Mouse (Mus musculus): ENCODE measurements at regions not wholly inside any gene's neighbourhood (a gene's known extent, or its start where the extent isn't known, plus 50 kb on each side); places are given as distances from the start of the nearest gene placed in this dataset.
A peak's percentile ranks its signal among the peaks of the same experiment; 100 is the strongest.

- no peak for DNase-seq
Observed at GRCm38 (mm10) chr1:73418196-73418595, 402.5 kb upstream of the Tnp1 start.

GRCm38 (mm10) chr1:73411452-73411851 is 395.7 kb upstream of the Tnp1 start:
- no peak for DNase-seq

GRCm38 (mm10) chr1:73399178-73399577 is 383.5 kb upstream of the Tnp1 start:
- DNase-seq, result no peak

GRCm38 (mm10) chr1:73395034-73395433 is 379.3 kb upstream of the Tnp1 start:
- no peak for DNase-seq

- no peak for DNase-seq
Observed at GRCm38 (mm10) chr1:73394466-73394865, 378.8 kb upstream of the Tnp1 start.

GRCm38 (mm10) chr1:73392077-73392476 is 376.4 kb upstream of the Tnp1 start:
- no peak for DNase-seq

GRCm38 (mm10) chr1:73389976-73390375 is 374.3 kb upstream of the Tnp1 start:
- DNase-seq, result no peak

- DNase-seq, result no peak
Observed at GRCm38 (mm10) chr1:73389174-73389573, 373.5 kb upstream of the Tnp1 start.

GRCm38 (mm10) chr1:73381578-73381977 is 365.9 kb upstream of the Tnp1 start:
- DNase-seq, result no peak

- DNase-seq, result no peak
Observed at GRCm38 (mm10) chr1:73374531-73375375, 359.0 kb upstream of the Tnp1 start.

GRCm38 (mm10) chr1:73368222-73368621 is 352.5 kb upstream of the Tnp1 start:
- no peak for DNase-seq

GRCm38 (mm10) chr1:73365842-73366241 is 350.1 kb upstream of the Tnp1 start:
- DNase-seq, result no peak

GRCm38 (mm10) chr1:73364300-73364683 is 348.6 kb upstream of the Tnp1 start:
- no peak for DNase-seq

GRCm38 (mm10) chr1:73363549-73364299 is 348.0 kb upstream of the Tnp1 start:
- peak; percentile 6 for DNase-seq

- DNase-seq, result no peak
Observed at GRCm38 (mm10) chr1:73362122-73362521, 346.4 kb upstream of the Tnp1 start.

GRCm38 (mm10) chr1:73361300-73361699 is 345.6 kb upstream of the Tnp1 start:
- DNase-seq, result no peak

- DNase-seq, result no peak
Observed at GRCm38 (mm10) chr1:73354447-73354846, 338.7 kb upstream of the Tnp1 start.

- DNase-seq, result no peak
Observed at GRCm38 (mm10) chr1:73348476-73348875, 332.8 kb upstream of the Tnp1 start.

- DNase-seq, result no peak
Observed at GRCm38 (mm10) chr1:73344587-73344986, 328.9 kb upstream of the Tnp1 start.

GRCm38 (mm10) chr1:73341911-73342310 is 326.2 kb upstream of the Tnp1 start:
- DNase-seq, result no peak

- no peak for DNase-seq
Observed at GRCm38 (mm10) chr1:73337401-73337800, 321.7 kb upstream of the Tnp1 start.

- DNase-seq, result no peak
Observed at GRCm38 (mm10) chr1:73309556-73309955, 293.8 kb upstream of the Tnp1 start.

GRCm38 (mm10) chr1:73308420-73308819 is 292.7 kb upstream of the Tnp1 start:
- DNase-seq, result no peak

- no peak for DNase-seq
Observed at GRCm38 (mm10) chr1:73307194-73307593, 291.5 kb upstream of the Tnp1 start.

All from right cerebral cortex, adult 18-20 months (tissue).